Mouse (Mus musculus) hindbrain, embryonic 16.5 days (tissue): Measurements from ENCODE around the gene Slc38a2. TPM values are rescaled to one million over a fixed set of nuclear protein-coding genes. Genes with fewer than 3 reads are reported as not detected.

Experiments used
- ATAC-seq: fragments of 200-750 bp; cut with Nextera tagmentation; 2 replicates; pipeline ENCODE4 v1.8.0; 2017; ENCODE audit warnings: moderate TSS enrichment, moderate library complexity
- H3K27ac ChIP-seq: fragments of 300-500 bp; sonication (generic); 2 replicates; pipeline ENCODE4 v1.5.1; 2014; ENCODE audit warnings: low read depth, mild to moderate bottlenecking, control low read depth, low read length, moderate library complexity
- H3K27me3 ChIP-seq: fragments of 300-500 bp; sonication (generic); replicated peaks from 2 replicates; pipeline ENCODE4 v1.6.1; 2014; ENCODE audit warnings: low read length; ENCODE audit not compliant: control insufficient read depth, insufficient read depth
- H3K36me3 ChIP-seq: fragments of 300-500 bp; sonication (generic); 2 replicates; pipeline ENCODE4 v1.6.1; 2014; ENCODE audit warnings: mild to moderate bottlenecking, low read length, moderate library complexity, mixed read lengths; ENCODE audit not compliant: control insufficient read depth, insufficient read depth
- H3K4me1 ChIP-seq: fragments of 300-500 bp; sonication (generic); 2 replicates; pipeline ENCODE4 v1.6.1; 2014; ENCODE audit warnings: low read depth, low read length; ENCODE audit not compliant: control insufficient read depth, insufficient read depth
- H3K4me2 ChIP-seq: fragments of 300-500 bp; sonication (generic); 2 replicates; pipeline ENCODE4 v1.6.1; 2014; ENCODE audit warnings: mild to moderate bottlenecking, low read length, control low read depth, moderate library complexity
- H3K4me3 ChIP-seq: fragments of 300-500 bp; sonication (generic); 2 replicates; pipeline ENCODE4 v1.5.1; 2014; ENCODE audit warnings: mild to moderate bottlenecking, low read length, control low read depth, moderate library complexity
- H3K9ac ChIP-seq: fragments of 300-500 bp; sonication (generic); 2 replicates; pipeline ENCODE4 v1.6.1; 2014; ENCODE audit warnings: low read depth, mild to moderate bottlenecking, control low read depth, low read length, moderate library complexity
- H3K9me3 ChIP-seq: fragments of 300-500 bp; sonication (generic); 2 replicates; pipeline ENCODE4 v1.6.1; 2014; ENCODE audit warnings: mild to moderate bottlenecking, low read length, moderate library complexity; ENCODE audit not compliant: control insufficient read depth
- WGBS: fragments of 180-500 bp; shearing (Covaris S2); extraction: QIAGEN DNeasy Blood & Tissue Kit; methylation state at CpG from one replicate; pipeline ENCODE4 v1.1.7; 2014; 5-methylcytosine and 5-hydroxymethylcytosine counted together
- polyA plus RNA-seq: library from polyadenylated mRNA; unstranded; fragments of >200 nt; fragmentation: Nextera tagmentation; extraction: Ambion mirVana; gene quantifications from 2 replicates; pipeline ENCODE4 v1.2.1, GENCODE M21; 2015

Gene Slc38a2
- polyA plus RNA-seq, 1 experiment from 2014 or later = 87.4 TPM

DNA sequence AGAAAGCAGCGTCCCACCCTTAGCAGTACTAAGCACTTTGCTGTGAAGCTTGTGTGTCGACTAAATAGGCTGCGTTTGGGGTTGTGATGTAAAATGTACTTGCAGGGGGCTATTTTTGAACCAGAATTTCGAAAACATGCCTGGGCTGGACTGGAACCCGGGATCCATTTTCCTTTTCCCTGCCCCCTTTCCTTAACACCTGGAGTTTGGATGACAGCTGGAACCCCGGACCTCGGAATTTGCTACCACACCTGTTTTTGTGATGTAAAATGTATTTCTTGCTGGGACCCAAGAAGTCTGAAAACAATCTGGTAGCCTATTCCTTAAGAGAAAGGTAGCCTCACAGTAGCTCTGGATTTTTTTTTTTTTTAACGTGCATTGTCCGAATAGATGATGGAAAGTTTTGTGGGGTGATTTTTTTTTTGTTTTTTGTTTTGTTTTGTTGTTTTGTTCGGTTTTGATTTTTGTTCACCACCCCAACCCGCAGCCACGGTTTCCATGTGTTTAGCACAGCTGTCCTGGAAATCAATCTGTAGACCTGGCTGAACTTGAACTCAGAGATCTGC is 3.0 kb upstream of the Slc38a2 start:
- Histone ChIP-seq H3K27ac (no peak overlapping the region), H3K27me3 (no peaks in the 10 kb centered on the region), H3K4me3 (no peak overlapping the region), H3K4me1 (peaks cover 6% of the 10 kb centered on the region), H3K4me2 (no peak overlapping the region), H3K9me3 (no peaks in the 10 kb centered on the region), H3K36me3 (no peaks in the 10 kb centered on the region), H3K9ac (no peak overlapping the region)
- WGBS = 90% methylated on average over 12 of the region's 12 CpGs
- no peak for ATAC-seq

DNA sequence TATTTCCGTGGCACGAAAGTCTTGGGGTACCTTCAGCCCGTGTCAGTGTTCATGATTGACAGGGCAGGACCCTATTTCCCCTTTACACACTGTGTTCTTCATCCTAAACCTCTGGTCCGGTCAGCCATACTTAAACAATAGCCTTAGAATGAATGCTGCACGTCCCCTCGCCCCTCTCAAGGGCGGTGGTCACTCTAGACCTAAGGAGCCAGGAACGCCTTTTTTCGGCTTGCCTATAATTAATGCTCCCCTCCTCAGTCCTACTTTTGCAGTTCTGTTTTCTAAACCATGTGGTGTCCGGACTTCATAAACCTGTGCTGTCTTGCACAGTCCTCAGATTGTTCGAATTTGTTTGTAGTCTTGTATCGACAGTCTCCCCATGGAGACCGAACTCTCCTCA is 1.2 kb upstream of the Slc38a2 start:
- H3K4me3 ChIP-seq = peak overlapping the region; percentile 91

DNA sequence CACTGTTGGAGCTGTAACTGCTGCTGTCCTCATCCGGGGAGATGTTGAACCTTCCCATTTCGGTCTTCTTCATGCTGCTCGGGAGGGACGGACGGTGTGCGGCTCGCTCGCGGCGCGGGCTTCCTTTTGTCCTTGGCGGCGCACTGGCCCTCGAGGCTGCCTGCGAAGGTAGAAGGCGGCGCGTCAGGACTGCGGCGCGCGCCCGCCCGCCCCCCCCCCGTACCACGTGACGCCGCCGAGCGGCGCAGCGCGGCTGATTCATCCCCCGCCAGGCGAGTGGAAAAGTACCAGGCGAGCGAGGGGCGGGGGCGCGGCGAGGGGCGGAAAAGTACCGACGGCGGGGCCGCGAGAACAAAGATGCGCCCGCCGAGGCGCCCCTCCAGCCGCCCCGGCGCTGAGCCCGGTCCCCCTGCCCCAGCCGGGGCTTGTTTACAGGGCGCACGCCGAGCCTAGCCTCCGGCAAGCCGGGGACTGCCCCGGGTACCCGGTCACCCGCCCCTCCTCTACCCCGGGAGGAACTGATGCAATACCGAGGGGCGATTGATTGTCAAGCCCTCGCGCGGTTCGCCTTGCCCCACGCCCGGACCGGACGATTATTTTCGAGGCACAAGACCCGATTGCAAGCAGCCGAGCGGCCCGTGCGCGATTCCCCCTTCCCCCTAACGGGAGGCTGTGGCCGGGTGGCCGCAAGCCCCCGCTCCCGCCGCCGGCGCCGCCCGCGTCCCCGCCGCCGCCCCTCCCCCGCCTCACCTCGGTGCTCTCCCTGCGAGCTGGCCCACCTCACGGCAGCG is 677 bp downstream of the Slc38a2 start:
- Histone ChIP-seq H3K27me3 (no peaks in the 10 kb centered on the region), H3K27ac (peak overlapping the region; percentile 98), H3K9ac (peak overlapping the region; percentile 98), H3K4me2 (peak overlapping the region; percentile 80), H3K4me1 (peaks cover 25% of the 10 kb centered on the region), H3K36me3 (peaks cover 12% of the 10 kb centered on the region), H3K9me3 (no peaks in the 10 kb centered on the region), H3K4me3 (peak overlapping the region; percentile 91)
- ATAC-seq = peak; percentile 86
- under 1% methylated on average over 52 of the region's 101 CpGs for WGBS

More for the DNA sequence above, 1.2 kb upstream of the Slc38a2 start:
- Histone ChIP-seq H3K9me3 (no peaks in the 10 kb centered on the region), H3K27me3 (no peaks in the 10 kb centered on the region), H3K9ac (peak overlapping the region; percentile 98), H3K27ac (no peak overlapping the region; the same call in 1 of the 2 replicates), H3K4me1 (peaks cover 23% of the 10 kb centered on the region), H3K4me2 (peak overlapping the region; percentile 80), H3K36me3 (no peaks in the 10 kb centered on the region)
- no peak for ATAC-seq
- WGBS = 34% methylated on average over 13 of the region's 13 CpGs

DNA sequence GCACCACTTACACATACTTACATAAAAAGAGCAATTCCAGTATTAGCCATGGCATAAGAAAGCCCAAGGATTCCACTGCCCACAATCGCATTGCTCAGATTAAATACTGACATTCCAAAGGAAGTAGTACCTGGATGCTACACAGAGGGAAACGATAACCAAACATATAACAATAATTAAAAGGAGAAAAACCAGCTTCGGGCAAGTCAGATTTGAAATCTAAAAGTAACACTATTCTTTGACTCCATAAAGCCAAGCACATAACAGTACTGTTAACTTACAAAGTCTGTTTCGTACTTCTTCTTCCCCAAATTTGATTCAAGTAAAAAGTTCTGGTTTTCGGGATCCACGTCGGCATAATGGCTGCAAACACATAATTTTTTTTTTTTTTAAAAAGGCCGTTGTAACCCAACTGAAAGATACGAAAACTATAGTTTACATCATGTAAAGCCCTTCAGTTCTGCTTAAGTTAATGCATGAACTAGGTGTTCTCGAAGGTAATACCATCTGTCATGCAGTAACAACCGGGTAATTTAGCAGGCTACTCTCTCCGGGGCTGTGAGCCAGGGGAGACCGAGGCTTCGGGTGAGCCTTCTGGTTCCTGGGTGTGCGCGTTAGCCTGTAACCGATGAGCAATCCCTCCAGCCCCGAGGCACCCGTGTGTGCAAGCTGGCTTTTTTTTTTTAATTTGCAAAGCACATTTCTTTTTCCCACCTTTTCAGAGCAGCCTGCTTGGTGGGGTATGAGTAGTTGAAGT is 1.5 kb downstream of the Slc38a2 start:
- Histone ChIP-seq H3K27ac (peak overlapping the region; percentile 98), H3K9me3 (no peaks in the 10 kb centered on the region), H3K27me3 (no peaks in the 10 kb centered on the region), H3K4me3 (peak overlapping the region; percentile 91), H3K9ac (peak overlapping the region; percentile 98), H3K4me1 (peaks cover 25% of the 10 kb centered on the region), H3K36me3 (peaks cover 20% of the 10 kb centered on the region), H3K4me2 (peak overlapping the region; percentile 80)
- ATAC-seq = no peak; the same call in 1 of the 2 replicates
- WGBS = 18% methylated on average over 19 of the region's 19 CpGs

DNA sequence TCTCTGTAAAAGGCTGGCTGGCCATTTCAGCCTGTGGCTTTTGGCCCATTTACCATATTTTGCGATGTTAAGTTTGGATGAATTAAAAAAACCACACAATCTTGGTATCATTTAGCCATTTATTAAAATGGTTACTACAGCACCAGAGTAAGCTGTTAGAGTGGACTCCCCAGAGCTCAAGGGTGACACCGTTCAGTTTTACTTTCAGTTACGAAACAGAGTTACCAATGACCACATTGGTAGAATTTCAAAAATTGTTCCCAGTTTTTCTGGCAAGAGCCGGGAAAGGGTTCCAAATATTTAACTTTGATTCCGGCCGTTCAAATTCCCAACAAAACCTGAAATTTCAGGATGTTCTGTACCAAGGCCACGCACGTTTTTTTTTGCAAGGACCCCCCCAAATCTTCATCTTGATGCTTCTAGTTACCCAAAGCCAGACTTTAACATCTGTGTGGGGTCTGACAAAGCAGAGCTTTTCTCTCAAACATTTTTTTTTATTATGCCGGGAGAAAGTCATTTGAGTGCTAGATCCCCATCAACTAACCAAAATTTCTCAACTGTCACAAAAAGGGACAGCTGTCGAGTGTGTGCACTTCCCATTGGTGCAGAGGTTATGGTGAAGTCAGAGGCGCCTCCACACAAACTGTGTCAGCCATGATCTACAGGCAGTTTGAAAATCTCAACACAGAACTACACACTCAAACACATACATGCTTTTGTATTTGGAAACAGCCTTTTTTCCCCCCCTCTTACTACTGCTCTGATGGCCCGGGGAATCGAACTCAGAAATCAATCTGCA is 2.8 kb downstream of the Slc38a2 start:
- Histone ChIP-seq H3K9me3 (no peaks in the 10 kb centered on the region), H3K4me1 (peaks cover 25% of the 10 kb centered on the region), H3K4me3 (peak overlapping the region; percentile 91), H3K36me3 (peaks cover 34% of the 10 kb centered on the region), H3K9ac (peak overlapping the region; percentile 20; the same call in 1 of the 2 replicates), H3K27ac (no peak overlapping the region), H3K4me2 (peak overlapping the region; percentile 80), H3K27me3 (no peaks in the 10 kb centered on the region)
- no peak for ATAC-seq
- WGBS = 63% methylated on average over 13 of the region's 13 CpGs

DNA sequence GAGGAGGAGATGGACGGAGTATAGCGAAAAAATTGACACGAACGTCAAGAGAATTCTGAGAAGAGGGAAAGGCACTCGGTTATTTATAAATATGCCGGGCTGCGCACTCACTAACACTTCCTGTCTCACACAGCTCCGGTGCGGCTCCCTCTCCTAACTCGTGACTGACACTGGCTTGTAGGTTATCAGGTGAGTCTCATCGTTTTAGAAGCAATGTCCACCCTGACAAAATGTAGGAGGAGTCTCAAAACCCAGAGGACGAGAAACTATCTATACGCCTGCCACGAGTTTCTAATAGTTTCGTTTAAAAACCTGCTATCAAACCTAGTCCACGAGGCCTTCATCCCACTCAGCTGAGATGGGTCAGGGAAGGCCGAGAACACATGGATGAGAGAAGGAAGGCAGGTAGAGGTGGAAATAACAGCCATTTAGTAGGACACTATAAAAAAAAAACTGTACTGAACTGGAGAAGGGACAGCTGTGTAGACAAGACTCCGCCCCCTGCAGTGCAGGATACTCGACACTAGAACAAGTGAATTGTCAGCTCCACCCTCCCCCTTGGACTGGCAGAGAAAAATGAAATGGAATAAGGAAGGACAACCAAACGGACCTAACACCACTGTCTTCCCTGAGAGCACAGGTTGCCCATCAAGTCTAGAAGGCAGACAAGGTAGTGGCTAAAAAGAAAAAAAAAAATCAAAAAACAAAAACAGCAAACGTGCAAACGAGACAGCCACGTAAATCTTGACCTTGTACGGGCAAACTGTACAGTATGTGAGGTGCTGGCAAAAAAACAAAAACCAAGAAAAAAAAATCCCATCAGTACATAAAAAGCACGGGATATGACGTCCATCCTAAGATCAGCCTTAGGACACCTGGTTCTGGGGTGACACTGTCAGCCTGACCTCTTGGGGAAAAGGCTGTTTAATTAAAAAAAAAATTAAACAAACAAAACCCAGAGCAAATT is 3.8 kb downstream of the Slc38a2 start:
- peak overlapping the region; percentile 18 for H3K4me3 ChIP-seq
- H3K27ac ChIP-seq = no peak overlapping the region
- no peak overlapping the region for H3K9ac ChIP-seq
- peaks cover 43% of the 10 kb centered on the region for H3K36me3 ChIP-seq
- WGBS = 74% methylated on average over 26 of the region's 26 CpGs
- peak overlapping the region; percentile 80 for H3K4me2 ChIP-seq
- no peak for ATAC-seq
- H3K9me3 ChIP-seq = no peaks in the 10 kb centered on the region
- no peaks in the 10 kb centered on the region for H3K27me3 ChIP-seq
- peaks cover 24% of the 10 kb centered on the region for H3K4me1 ChIP-seq

DNA sequence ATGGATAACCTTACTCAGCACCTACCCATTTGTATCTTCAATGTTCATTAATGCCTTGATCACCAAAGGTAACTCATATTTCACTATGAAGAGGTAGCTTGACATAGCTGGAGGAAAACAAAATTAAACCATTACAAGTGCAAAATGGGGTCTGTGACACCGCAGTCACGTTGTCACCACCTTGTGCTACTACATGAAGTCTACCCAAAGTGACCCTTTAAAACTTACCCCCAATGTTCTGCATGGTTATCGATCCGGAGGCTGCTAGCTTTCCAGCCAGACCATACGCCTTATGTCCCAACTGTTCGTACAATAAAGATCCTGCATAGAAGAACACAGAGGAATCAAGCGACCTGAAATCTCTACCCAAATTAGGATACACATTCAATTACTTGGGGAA is 4.5 kb downstream of the Slc38a2 start:
- no peak overlapping the region for H3K9ac ChIP-seq
- no peaks in the 10 kb centered on the region for H3K27me3 ChIP-seq
- no peak overlapping the region for H3K4me2 ChIP-seq
- no peak for ATAC-seq
- H3K4me1 ChIP-seq = peaks cover 20% of the 10 kb centered on the region
- H3K36me3 ChIP-seq = peaks cover 48% of the 10 kb centered on the region
- no peaks in the 10 kb centered on the region for H3K9me3 ChIP-seq
- WGBS = 93% methylated on average over 7 of the region's 7 CpGs
- no peak overlapping the region for H3K27ac ChIP-seq
- no peak overlapping the region for H3K4me3 ChIP-seq

DNA sequence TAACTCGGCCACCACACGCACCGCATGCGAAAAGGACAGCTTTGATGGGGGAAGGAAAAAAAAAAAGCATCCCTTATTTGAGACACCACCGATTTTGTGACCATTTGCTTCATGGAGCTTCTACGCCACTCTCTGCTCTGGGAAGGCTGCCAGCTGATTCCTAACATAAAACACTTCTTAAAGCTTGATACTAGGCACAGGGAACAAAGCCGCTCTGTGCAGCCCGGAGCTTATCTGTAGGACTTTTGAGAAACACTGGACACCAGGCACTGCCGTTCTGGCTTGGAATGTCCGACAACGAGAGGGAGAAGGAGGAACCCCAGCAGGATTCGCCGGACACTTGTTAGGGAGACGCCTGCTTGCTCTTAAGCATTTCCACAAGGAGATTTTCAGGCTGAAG is 5.8 kb downstream of the Slc38a2 start:
- H3K4me1 ChIP-seq = peaks cover 20% of the 10 kb centered on the region
- H3K27ac ChIP-seq = peak overlapping the region; percentile 57; the same call in 1 of the 2 replicates
- 60% methylated on average over 14 of the region's 14 CpGs for WGBS

More for the DNA sequence above, 5.8 kb downstream of the Slc38a2 start:
- Histone ChIP-seq H3K9me3 (no peaks in the 10 kb centered on the region), H3K9ac (no peak overlapping the region), H3K4me3 (no peak overlapping the region), H3K27me3 (no peaks in the 10 kb centered on the region), H3K4me2 (no peak overlapping the region), H3K36me3 (peaks cover 56% of the 10 kb centered on the region)
- ATAC-seq = no peak
